Mouse (Mus musculus): ENCODE measurements around the gene Wnk3.

DNA sequence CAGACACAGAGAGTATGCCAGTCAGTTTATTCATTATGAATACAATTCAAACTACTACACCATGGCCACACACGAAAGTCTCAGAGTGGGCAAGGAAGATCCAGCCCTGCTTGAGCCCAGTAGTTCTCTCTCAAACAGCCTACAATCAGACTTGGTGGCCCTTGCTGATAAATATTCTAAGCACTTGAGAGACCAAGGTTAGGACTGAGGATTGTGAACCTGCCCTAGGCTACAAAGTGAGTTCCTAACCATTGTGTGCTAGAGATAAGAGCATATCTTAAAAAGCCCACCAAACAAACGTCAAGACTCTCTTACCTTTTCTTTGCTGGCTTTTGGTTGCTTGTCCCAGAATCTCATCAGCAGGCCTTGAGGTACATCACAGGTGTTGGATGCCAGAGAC is 135.7 kb downstream of the Wnk3 start:
- no peak for TF ChIP-seq CTCF (IDR thresholded peaks at IDR 0.05; ENCODE audit: extremely low read depth, insufficient read length, insufficient replicate concordance, low read depth, low read length)
- no peak for TF ChIP-seq POLR2A (IDR thresholded peaks at IDR 0.05; ENCODE audit: low read depth, low read length)
